8 mouse cellular contexts compared by ENCODE assay signal in the genomic region with DNA sequence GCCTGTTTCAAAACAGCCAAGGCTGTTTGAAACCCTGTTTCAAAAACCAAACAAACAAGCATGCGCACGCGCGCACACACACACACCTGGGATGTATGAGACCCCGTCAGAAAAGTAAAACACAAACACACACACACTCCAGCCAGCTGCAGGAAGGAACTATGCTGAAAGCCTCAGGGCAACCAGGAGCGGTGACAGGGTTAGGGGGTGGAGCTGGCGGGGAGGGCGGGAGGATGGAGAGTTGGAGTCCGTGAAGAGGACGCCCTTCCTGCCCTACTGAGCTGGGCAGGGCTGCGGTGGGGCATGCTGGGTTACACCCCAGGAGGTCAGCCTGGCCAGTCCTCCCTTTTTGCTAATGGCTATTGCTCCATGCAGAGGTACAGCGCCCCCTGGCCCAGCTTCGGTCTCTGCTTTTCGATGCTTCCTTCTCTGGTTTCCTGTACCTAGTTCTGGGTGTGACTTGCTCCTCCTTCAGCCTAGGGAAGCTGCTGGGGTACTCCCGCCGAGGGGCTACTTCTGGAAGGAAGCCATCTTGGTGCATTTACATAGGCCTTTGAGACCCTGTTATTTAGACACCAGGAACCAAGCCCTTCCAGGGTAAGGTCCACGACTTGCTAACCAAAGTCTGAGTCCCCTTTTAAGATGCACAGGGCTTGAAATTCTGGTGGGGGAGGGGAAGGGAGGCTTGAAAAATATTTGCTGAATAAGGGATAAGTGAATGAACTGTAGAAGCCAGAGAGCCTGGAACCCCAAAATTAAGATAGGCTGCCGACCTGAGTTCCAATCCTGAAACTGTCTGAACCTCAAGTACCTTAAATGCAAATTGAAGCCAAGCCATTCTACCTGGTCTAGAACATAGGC. TPM values are rescaled to one million over a fixed set of nuclear protein-coding genes. Genes with fewer than 3 reads are reported as not detected.
DNase-seq lines count a peak whose midpoint lies in the region; ATAC-seq and TF ChIP-seq lines count a peak whose summit lies in the region.

No protein-coding gene starts in this region.

- peak; percentile 56 for TF ChIP-seq CTCF in brain, embryonic 14.5 days (IDR thresholded peaks at IDR 0.05; ENCODE audit: borderline replicate concordance, extremely low read depth, insufficient read depth, insufficient read length)

- peak overlapping the region; percentile 69 for H3K4me2 ChIP-seq in heart, embryonic 14.5 days (ENCODE audit: low read length)
- H3K4me2 ChIP-seq in liver, embryonic 13.5 days: peak overlapping the region; percentile 64
- peak overlapping the region; percentile 59 for H3K4me2 ChIP-seq in stomach, embryonic 15.5 days

- 9% methylated on average over 18 of the region's 18 CpGs for WGBS in heart, embryonic 14.5 days
- WGBS in liver, embryonic 13.5 days (ENCODE audit: insufficient replicate concordance): 7% methylated on average over 17 of the region's 18 CpGs
- 9% methylated on average over 18 of the region's 18 CpGs for WGBS in stomach, embryonic 15.5 days

- no peaks in the 10 kb centered on the region for H3K27me3 ChIP-seq in heart, embryonic 14.5 days (ENCODE audit: control insufficient read depth, insufficient read depth, low read length)
- H3K27me3 ChIP-seq in liver, embryonic 13.5 days: no peaks in the 10 kb centered on the region
- no peaks in the 10 kb centered on the region for H3K27me3 ChIP-seq in stomach, embryonic 15.5 days (replicated peaks)

- peak; percentile 88 for ATAC-seq in heart, embryonic 14.5 days (ENCODE audit: insufficient number of reproducible peaks, insufficient read depth, low FRiP score, low read depth)
- peak; percentile 97 for ATAC-seq in liver, embryonic 13.5 days (ENCODE audit: low read depth)
- peak; percentile 91 for ATAC-seq in stomach, embryonic 15.5 days (ENCODE audit: insufficient read depth, low FRiP score, low read depth)

- H3K9me3 ChIP-seq in heart, embryonic 14.5 days (ENCODE audit: control insufficient read depth, low read length): no peaks in the 10 kb centered on the region
- no peaks in the 10 kb centered on the region for H3K9me3 ChIP-seq in liver, embryonic 13.5 days (replicated peaks)
- no peaks in the 10 kb centered on the region for H3K9me3 ChIP-seq in stomach, embryonic 15.5 days

- TF ChIP-seq POLR2A in brain, embryonic 14.5 days (IDR thresholded peaks at IDR 0.05; ENCODE audit: borderline replicate concordance, extremely low read depth, insufficient read depth, insufficient read length, poor library complexity, severe bottlenecking): no peak

- H3K4me3 ChIP-seq in heart, embryonic 14.5 days (ENCODE audit: control insufficient read depth in 1 of 2, insufficient read depth in 1 of 2, low read depth in 1 of 2, low read length in 2 of 2): peak overlapping the region; percentile 33
- H3K4me3 ChIP-seq in liver, embryonic 13.5 days (replicated peaks): peak overlapping the region; percentile 44
- peak overlapping the region; percentile 32 for H3K4me3 ChIP-seq in stomach, embryonic 15.5 days (replicated peaks)

- no peaks in the 10 kb centered on the region for H3K36me3 ChIP-seq in heart, embryonic 14.5 days (ENCODE audit: control insufficient read depth, insufficient read depth, low read length)
- H3K36me3 ChIP-seq in liver, embryonic 13.5 days: no peaks in the 10 kb centered on the region
- no peaks in the 10 kb centered on the region for H3K36me3 ChIP-seq in stomach, embryonic 15.5 days

- peak; percentile 84 for DNase-seq in CD4-positive helper T cell, adult 2 months (ENCODE audit: low read depth, low spot score)
- DNase-seq in brain, embryonic 14.5 days (ENCODE audit: low read depth): peak; percentile 55
- peak; percentile 85 for DNase-seq in fibroblast of lung, adult 2 months (ENCODE audit: low read depth)
- peak; percentile 95 for DNase-seq in kidney, postnatal 10 days
- DNase-seq in liver, embryonic 13.5 days: peak; percentile 72
- peak; percentile 91 to 95 for DNase-seq in natural killer cell, adult 2 months (ENCODE audit: low spot score in 2 of 2)

- peak overlapping the region; percentile 39 for H3K9ac ChIP-seq in heart, embryonic 14.5 days (ENCODE audit: low read length)
- H3K9ac ChIP-seq in liver, embryonic 13.5 days: peak overlapping the region; percentile 57
- H3K9ac ChIP-seq in stomach, embryonic 15.5 days: no peak overlapping the region

- peaks cover 5 to 14% of the 10 kb centered on the region in 2 experiments; a peak in 3 of 4 replicates for H3K4me1 ChIP-seq in heart, embryonic 14.5 days (ENCODE audit: control insufficient read depth in 2 of 2, insufficient read depth in 2 of 2, low read length in 2 of 2)
- H3K4me1 ChIP-seq in liver, embryonic 13.5 days (replicated peaks): peaks cover 29% of the 10 kb centered on the region
- peaks cover 14% of the 10 kb centered on the region for H3K4me1 ChIP-seq in stomach, embryonic 15.5 days

- H3K27ac ChIP-seq in heart, embryonic 14.5 days (replicated peaks in 1 of 2; ENCODE audit: control insufficient read depth in 1 of 2, insufficient read depth in 1 of 2, low read depth in 2 of 2, low read length in 2 of 2): no peak overlapping the region; a peak in 1 of 4 replicates
- H3K27ac ChIP-seq in liver, embryonic 13.5 days: peak overlapping the region; percentile 59
- peak overlapping the region; percentile 58 for H3K27ac ChIP-seq in stomach, embryonic 15.5 days

RNA-seq across cellular contexts. Expression of a gene that starts 48.2 kb away (rescaled TPM):
- polyA plus RNA-seq in brain, embryonic 14.5 days (2012; rRNA removed): 197 and 215 TPM in 2 replicates
- polyA plus RNA-seq in heart, embryonic 14.5 days (2014; fragmentation: Nextera tagmentation; extraction: Ambion mirVana): 426 and 448 TPM in 2 replicates
- polyA plus RNA-seq in liver, embryonic 13.5 days (2015; fragmentation: Nextera tagmentation; extraction: Ambion mirVana): 336 and 337 TPM in 2 replicates
- 451 and 486 TPM in 2 replicates for polyA plus RNA-seq in stomach, embryonic 15.5 days (2015; fragmentation: Nextera tagmentation; extraction: Ambion mirVana)

Comparison
In these comparisons a context has a peak if more than half of its experiments do, and no peak if none do; other contexts are left out.
1. H3K27ac ChIP-seq: peak in liver, embryonic 13.5 days (single experiment) and stomach, embryonic 15.5 days (single experiment); none in heart, embryonic 14.5 days (0 of 2).
2. Peak in every context shown above with its lines, with median percentiles within 50 percentile points of each other: DNase-seq, ATAC-seq, H3K4me2 ChIP-seq and H3K4me3 ChIP-seq.